In the genomic region with DNA sequence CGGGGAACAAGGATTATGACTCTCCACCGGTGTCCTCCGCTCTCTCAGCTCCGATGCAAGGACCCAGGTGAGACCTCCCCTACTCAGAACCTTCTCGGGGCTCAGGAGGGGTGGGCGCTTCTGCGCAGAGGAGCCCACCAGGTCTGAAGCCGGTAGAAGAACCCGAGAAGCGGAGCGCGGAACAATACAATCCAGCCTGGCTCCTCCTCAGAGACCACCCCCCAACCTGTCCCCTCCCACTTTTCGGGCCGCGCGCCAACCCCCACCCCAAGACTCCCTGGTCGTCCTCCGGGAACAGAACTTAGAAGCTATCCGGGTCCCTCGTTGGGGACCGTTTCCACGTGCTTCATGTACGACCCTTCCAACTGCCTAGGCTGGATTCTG, we compare ENCODE assay signal across 8 mouse cellular contexts. TPM values are rescaled to one million over a fixed set of nuclear protein-coding genes. Genes with fewer than 3 reads are reported as not detected.
A peak's percentile ranks its signal among the peaks of the same experiment; 100 is the strongest.
DNase-seq lines count a peak whose midpoint lies in the region; ATAC-seq and TF ChIP-seq lines count a peak whose summit lies in the region.

TSS of gene Wdr86 (minus strand) at position 240 of the 384 bp plus-strand sequence.

- H3K9me3 ChIP-seq in heart, embryonic 12.5 days (replicated peaks) = no peaks in the 10 kb centered on the region
- no peaks in the 10 kb centered on the region for H3K9me3 ChIP-seq in hindbrain, embryonic 15.5 days
- H3K9me3 ChIP-seq in midbrain, embryonic 12.5 days = no peaks in the 10 kb centered on the region

- WGBS in heart, embryonic 12.5 days = under 1% methylated on average over 23 of the region's 23 CpGs
- under 1% methylated on average over 23 of the region's 23 CpGs for WGBS in hindbrain, embryonic 15.5 days
- under 1% methylated on average over 23 of the region's 23 CpGs for WGBS in midbrain, embryonic 12.5 days

- no peak within 1 kb of the TSS for H3K27ac ChIP-seq in heart, embryonic 12.5 days (ENCODE audit: poor library complexity, severe bottlenecking)
- no peak within 1 kb of the TSS for H3K27ac ChIP-seq in cortical plate, adult 2 months (ENCODE audit: insufficient read depth, low read length)
- no peak within 1 kb of the TSS for H3K27ac ChIP-seq in hindbrain, embryonic 15.5 days (replicated peaks)
- H3K27ac ChIP-seq in midbrain, embryonic 12.5 days (replicated peaks) = no peak within 1 kb of the TSS

- no peak for DNase-seq in heart, adult 9 months (ENCODE audit: low spot score in 2 of 2)
- DNase-seq in gastrocnemius, postnatal 10 days = no peak
- no peak for DNase-seq in adrenal gland, postnatal 4 days (ENCODE audit: low spot score in 2 of 2)
- DNase-seq in layer of hippocampus, adult 9-11 months = no peak

- H3K9ac ChIP-seq in heart, embryonic 12.5 days = peak within 1 kb of the TSS; percentile 74
- peak within 1 kb of the TSS; percentile 43 for H3K9ac ChIP-seq in hindbrain, embryonic 15.5 days
- peak within 1 kb of the TSS; percentile 39; the same call in 1 of the 2 replicates for H3K9ac ChIP-seq in midbrain, embryonic 12.5 days (replicated peaks)

- no peak for TF ChIP-seq POLR2A in cortical plate, adult 2 months (IDR thresholded peaks at IDR 0.05; ENCODE audit: extremely low read depth, insufficient read depth, low read length)

- no peaks in the 10 kb centered on the region for H3K36me3 ChIP-seq in heart, embryonic 12.5 days
- H3K36me3 ChIP-seq in hindbrain, embryonic 15.5 days = no peaks in the 10 kb centered on the region
- H3K36me3 ChIP-seq in midbrain, embryonic 12.5 days = no peaks in the 10 kb centered on the region

- peaks cover 53% of the 10 kb centered on the region for H3K4me1 ChIP-seq in heart, embryonic 12.5 days (replicated peaks)
- no peaks in the 10 kb centered on the region for H3K4me1 ChIP-seq in cortical plate, adult 2 months (ENCODE audit: control insufficient read depth, insufficient read depth, low read length)
- peaks cover 25% of the 10 kb centered on the region for H3K4me1 ChIP-seq in hindbrain, embryonic 15.5 days (replicated peaks)
- H3K4me1 ChIP-seq in midbrain, embryonic 12.5 days = peaks cover 23% of the 10 kb centered on the region

- H3K27me3 ChIP-seq in heart, embryonic 12.5 days (replicated peaks) = peaks cover 17% of the 10 kb centered on the region
- H3K27me3 ChIP-seq in hindbrain, embryonic 15.5 days = peaks cover 36% of the 10 kb centered on the region
- H3K27me3 ChIP-seq in midbrain, embryonic 12.5 days = peaks cover 45% of the 10 kb centered on the region

- peak within 1 kb of the TSS; percentile 91 for H3K4me2 ChIP-seq in heart, embryonic 12.5 days
- H3K4me2 ChIP-seq in hindbrain, embryonic 15.5 days = peak within 1 kb of the TSS; percentile 59
- peak within 1 kb of the TSS; percentile 55 for H3K4me2 ChIP-seq in midbrain, embryonic 12.5 days (replicated peaks)

- peak within 1 kb of the TSS; percentile 55 for H3K4me3 ChIP-seq in heart, embryonic 12.5 days
- H3K4me3 ChIP-seq in cortical plate, adult 2 months (ENCODE audit: insufficient read depth, low read length) = peak within 1 kb of the TSS; percentile 10
- H3K4me3 ChIP-seq in hindbrain, embryonic 15.5 days = peak within 1 kb of the TSS; percentile 42
- peak within 1 kb of the TSS; percentile 43 for H3K4me3 ChIP-seq in midbrain, embryonic 12.5 days

- ATAC-seq in heart, embryonic 12.5 days (ENCODE audit: insufficient number of reproducible peaks, low FRiP score) = peak; percentile 9; the same call in 1 of the 2 replicates
- ATAC-seq in hindbrain, embryonic 15.5 days (ENCODE audit: low FRiP score, low read depth) = peak; percentile 37; the same call in 1 of the 2 replicates
- ATAC-seq in midbrain, embryonic 12.5 days (ENCODE audit: low FRiP score, low read depth) = no peak; the same call in 1 of the 2 replicates

- no peak for TF ChIP-seq CTCF in cortical plate, adult 2 months (IDR thresholded peaks at IDR 0.05; ENCODE audit: extremely low read depth, insufficient read depth, low read length)

RNA-seq across cellular contexts. Expression of gene Wdr86, which starts in this region (rescaled TPM):
- 7.9 and 9.3 TPM in 2 replicates for polyA plus RNA-seq in heart, embryonic 12.5 days (2016; fragmentation: Nextera tagmentation; extraction: Ambion mirVana)
- polyA plus RNA-seq in cortical plate, adult 2 months (2012; rRNA removed) = 0.55 and 1.1 TPM in 2 replicates
- 7.7 and 8.2 TPM in 2 replicates for polyA plus RNA-seq in hindbrain, embryonic 15.5 days (2015; fragmentation: Nextera tagmentation; extraction: Ambion mirVana)
- polyA plus RNA-seq in midbrain, embryonic 12.5 days (2016; fragmentation: Nextera tagmentation; extraction: Ambion mirVana) = 8.1 and 11.7 TPM in 2 replicates
- total RNA-seq in gastrocnemius, postnatal 10 days (2021) = 1 to 10 TPM in 1 of 2 experiments, under 1 TPM in 1; 0.70 to 1.2 TPM
- 1 to 10 TPM; 6.2 to 9.6 TPM for total RNA-seq in adrenal gland, postnatal 4 days (2021)
